Mouse (Mus musculus): Measurements from ENCODE around the gene Olfr985. TPM values are rescaled to one million over a fixed set of nuclear protein-coding genes. Genes with fewer than 3 reads are reported as not detected.

Gene Olfr985
- polyA plus RNA-seq (2015; fragmentation: Nextera tagmentation; extraction: Ambion mirVana) = not detected in 2 replicates

- no peak within 1 kb of the TSS for H3K4me2 ChIP-seq
- no peak for ATAC-seq (ENCODE audit: borderline replicate concordance, extremely low read depth, low FRiP score, low TSS enrichment)
- H3K4me3 ChIP-seq = no peak within 1 kb of the TSS
- H3K36me3 ChIP-seq = no peaks in the 10 kb centered on the region
- 79% methylated on average over 1 of the region's 1 CpGs for WGBS
- no peaks in the 10 kb centered on the region for H3K27me3 ChIP-seq
- H3K4me1 ChIP-seq = no peaks in the 10 kb centered on the region
- H3K27ac ChIP-seq = no peak within 1 kb of the TSS
- H3K9ac ChIP-seq = no peak within 1 kb of the TSS
- H3K9me3 ChIP-seq = no peaks in the 10 kb centered on the region
Observed at GRCm38 (mm10) chr9:40130084-40130483, at the start of gene Olfr985. Gene Olfr985 (minus strand): TSS chr9:40130184.

DNA sequence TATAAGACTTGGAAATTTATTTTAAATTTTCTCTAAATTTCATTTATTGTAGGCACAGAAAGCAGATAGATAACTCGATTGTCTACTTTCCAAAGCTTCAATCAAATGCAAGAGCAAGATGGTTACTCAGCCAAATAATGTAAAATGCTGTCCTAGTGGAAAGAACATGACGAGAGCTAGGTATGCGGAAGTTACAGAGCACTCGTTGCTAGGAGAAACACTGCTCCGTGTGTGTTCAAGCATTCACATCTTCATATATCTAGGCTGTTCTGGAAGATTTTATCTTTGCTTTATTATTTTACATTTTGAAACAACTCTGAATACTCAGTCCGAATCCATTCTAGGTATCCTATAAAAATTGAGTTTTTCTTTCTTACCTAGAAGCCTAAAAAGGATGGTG is 47.0 kb upstream of the Olfr985 start:
- no peaks in the 10 kb centered on the region for H3K27me3 ChIP-seq
- ATAC-seq (ENCODE audit: borderline replicate concordance, extremely low read depth, low FRiP score, low TSS enrichment) = no peak
- H3K9ac ChIP-seq = no peak overlapping the region
- 68% methylated on average over 6 of the region's 6 CpGs for WGBS
- H3K27ac ChIP-seq = no peak overlapping the region
- H3K4me3 ChIP-seq = no peak overlapping the region
- no peaks in the 10 kb centered on the region for H3K36me3 ChIP-seq
- no peak overlapping the region for H3K4me2 ChIP-seq
- no peaks in the 10 kb centered on the region for H3K4me1 ChIP-seq
- H3K9me3 ChIP-seq = no peaks in the 10 kb centered on the region

DNA sequence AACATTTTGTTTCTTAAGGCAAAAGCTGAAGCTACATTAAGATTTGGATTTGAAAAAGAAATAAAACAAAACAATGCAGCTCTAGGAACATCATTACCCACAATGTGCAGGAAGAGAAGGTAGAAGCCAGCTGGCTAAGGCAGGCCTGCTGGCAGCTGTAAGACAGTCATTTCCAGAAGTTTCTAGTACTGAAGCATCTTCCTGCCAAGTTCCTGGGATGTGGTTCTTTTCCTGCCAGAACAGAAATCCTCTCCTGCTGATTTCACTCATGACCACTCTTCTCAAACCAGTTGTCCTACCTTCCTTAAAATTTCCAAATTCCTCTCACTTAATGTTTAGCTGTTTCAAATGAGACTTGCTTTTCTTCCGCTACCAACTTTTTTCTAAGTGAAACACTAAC is 36.5 kb upstream of the Olfr985 start:
- H3K4me1 ChIP-seq = no peaks in the 10 kb centered on the region
- no peak overlapping the region for H3K4me3 ChIP-seq
- H3K27me3 ChIP-seq = no peaks in the 10 kb centered on the region
- no peak overlapping the region for H3K27ac ChIP-seq
- no peaks in the 10 kb centered on the region for H3K9me3 ChIP-seq
- no peak overlapping the region for H3K4me2 ChIP-seq
- no peak for ATAC-seq (ENCODE audit: borderline replicate concordance, extremely low read depth, low FRiP score, low TSS enrichment)
- no peak overlapping the region for H3K9ac ChIP-seq
- WGBS = 88% methylated on average over 1 of the region's 1 CpGs
- H3K36me3 ChIP-seq = no peaks in the 10 kb centered on the region

DNA sequence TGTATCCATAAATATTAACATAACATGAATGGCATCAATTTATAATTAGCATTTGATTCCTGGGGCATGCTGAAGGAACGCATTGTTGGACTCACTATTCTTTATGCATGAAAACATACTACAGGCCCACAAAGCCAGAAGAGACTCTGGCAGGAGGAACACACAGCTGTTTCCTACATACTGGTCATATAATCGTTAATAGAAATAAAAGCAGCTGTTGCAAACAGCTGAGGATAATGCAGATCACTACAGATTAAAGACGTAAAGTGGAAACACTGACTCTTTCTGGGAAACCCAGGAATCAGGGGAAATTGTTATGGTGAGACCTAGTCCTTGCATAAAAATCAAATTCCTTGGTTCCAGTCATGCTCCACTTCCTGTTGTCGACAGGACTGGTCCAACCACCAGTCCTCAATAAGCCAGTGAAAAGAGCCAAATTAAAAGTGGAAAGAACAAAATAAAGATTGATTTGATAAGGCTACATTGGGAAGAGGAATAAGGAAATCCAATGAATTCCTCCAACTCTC is 25.2 kb upstream of the Olfr985 start:
- WGBS = 74% methylated on average over 4 of the region's 4 CpGs
- Histone ChIP-seq H3K27me3 (no peaks in the 10 kb centered on the region), H3K4me2 (no peak overlapping the region), H3K4me1 (no peaks in the 10 kb centered on the region), H3K27ac (no peak overlapping the region), H3K9ac (no peak overlapping the region), H3K4me3 (no peak overlapping the region), H3K36me3 (no peaks in the 10 kb centered on the region), H3K9me3 (no peaks in the 10 kb centered on the region)
- no peak for ATAC-seq (ENCODE audit: borderline replicate concordance, extremely low read depth, low FRiP score, low TSS enrichment)

GRCm38 (mm10) chr9:40141544-40141943 is 11.6 kb upstream of the Olfr985 start:
- no peak overlapping the region for H3K4me3 ChIP-seq
- H3K27me3 ChIP-seq = no peaks in the 10 kb centered on the region
- H3K4me1 ChIP-seq = no peaks in the 10 kb centered on the region
- no peak overlapping the region for H3K27ac ChIP-seq
- H3K36me3 ChIP-seq = no peaks in the 10 kb centered on the region
- ATAC-seq (ENCODE audit: borderline replicate concordance, extremely low read depth, low FRiP score, low TSS enrichment) = no peak
- 55% methylated on average over 1 of the region's 1 CpGs for WGBS
- H3K9ac ChIP-seq = no peak overlapping the region
- no peak overlapping the region for H3K4me2 ChIP-seq
- H3K9me3 ChIP-seq = no peaks in the 10 kb centered on the region

GRCm38 (mm10) chr9:40139484-40139883 is 9.5 kb upstream of the Olfr985 start:
- no peak for ATAC-seq (ENCODE audit: borderline replicate concordance, extremely low read depth, low FRiP score, low TSS enrichment)
- WGBS = 43% methylated on average over 4 of the region's 4 CpGs

DNA sequence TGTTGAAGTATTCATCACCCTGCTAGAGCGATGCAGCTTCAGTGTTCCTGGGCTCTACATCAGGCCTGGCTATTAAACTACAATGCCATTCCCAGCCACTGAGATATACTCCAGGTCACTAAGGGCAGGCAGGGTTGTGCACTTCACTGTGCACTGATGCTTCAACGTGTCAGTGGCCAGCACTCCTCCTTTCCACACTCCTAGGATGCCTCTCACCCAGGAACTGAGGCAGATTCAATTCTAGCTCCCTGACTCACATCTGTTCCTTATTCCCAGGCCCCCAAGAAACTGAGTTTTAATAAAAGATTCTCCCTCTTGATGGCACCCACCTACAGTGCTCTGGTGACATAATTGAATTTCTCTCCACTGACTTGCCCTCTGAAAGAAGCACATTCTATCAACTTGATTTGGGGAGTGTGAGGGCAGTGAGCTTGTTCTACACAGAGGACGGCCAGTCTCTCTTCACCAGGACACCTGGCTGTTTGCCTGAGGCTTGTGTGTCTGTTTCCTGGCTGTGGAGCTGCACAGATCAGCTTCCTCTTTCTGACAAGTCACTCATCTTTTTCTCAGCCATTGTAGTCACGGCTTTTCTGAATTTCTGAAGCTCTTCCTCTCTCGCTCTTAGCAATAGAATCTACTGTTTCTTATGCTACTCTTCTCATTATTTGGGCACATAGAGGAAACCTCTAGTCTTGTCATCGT is 7.2 kb upstream of the Olfr985 start:
- H3K36me3 ChIP-seq = no peaks in the 10 kb centered on the region
- H3K4me1 ChIP-seq = no peaks in the 10 kb centered on the region
- no peak for ATAC-seq (ENCODE audit: borderline replicate concordance, extremely low read depth, low FRiP score, low TSS enrichment)
- H3K9ac ChIP-seq = no peak overlapping the region
- H3K4me2 ChIP-seq = no peak overlapping the region
- H3K9me3 ChIP-seq = no peaks in the 10 kb centered on the region
- H3K27me3 ChIP-seq = no peaks in the 10 kb centered on the region
- no peak overlapping the region for H3K4me3 ChIP-seq
- 69% methylated on average over 6 of the region's 6 CpGs for WGBS
- no peak overlapping the region for H3K27ac ChIP-seq

More at GRCm38 (mm10) chr9:40139484-40139883, 9.5 kb upstream of the Olfr985 start:
- Histone ChIP-seq H3K4me1 (no peaks in the 10 kb centered on the region), H3K36me3 (no peaks in the 10 kb centered on the region), H3K4me2 (no peak overlapping the region), H3K27ac (no peak overlapping the region), H3K4me3 (no peak overlapping the region), H3K9me3 (no peaks in the 10 kb centered on the region), H3K9ac (no peak overlapping the region), H3K27me3 (no peaks in the 10 kb centered on the region)

DNA sequence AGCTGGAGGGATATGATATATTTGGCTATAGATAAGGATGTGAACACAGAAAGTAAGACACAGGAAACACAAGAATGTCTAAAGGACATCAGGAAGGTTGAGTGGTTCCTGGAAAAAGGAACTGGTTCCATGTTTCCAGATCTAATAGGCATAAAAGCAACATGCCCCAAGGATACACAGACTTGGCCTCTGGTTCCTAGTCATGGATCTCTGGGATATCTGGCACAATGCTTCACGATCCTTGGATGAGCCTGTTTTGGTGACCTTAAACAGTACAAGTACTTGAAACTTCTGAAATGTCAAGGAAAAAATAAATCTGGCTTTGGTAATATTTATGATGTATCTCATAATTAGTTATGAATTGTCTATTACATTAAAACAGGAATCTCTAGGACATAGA is 572 bp upstream of the Olfr985 start:
- Histone ChIP-seq H3K4me2 (no peak overlapping the region), H3K27me3 (no peaks in the 10 kb centered on the region), H3K27ac (no peak overlapping the region), H3K9me3 (no peaks in the 10 kb centered on the region), H3K36me3 (no peaks in the 10 kb centered on the region), H3K4me3 (no peak overlapping the region), H3K4me1 (no peaks in the 10 kb centered on the region), H3K9ac (no peak overlapping the region)
- 86% methylated on average over 1 of the region's 1 CpGs for WGBS
- no peak for ATAC-seq (ENCODE audit: borderline replicate concordance, extremely low read depth, low FRiP score, low TSS enrichment)

GRCm38 (mm10) chr9:40117287-40117659 is 12.7 kb downstream of the Olfr985 start:
- no peaks in the 10 kb centered on the region for H3K4me1 ChIP-seq

GRCm38 (mm10) chr9:40116645-40117286 is 13.2 kb downstream of the Olfr985 start:
- H3K9me3 ChIP-seq = no peaks in the 10 kb centered on the region
- H3K27me3 ChIP-seq = no peaks in the 10 kb centered on the region
- no peak overlapping the region for H3K9ac ChIP-seq
- 0 out of 2 replicates have a peak overlapping the region, but pooled peaks have one; percentile 33 for H3K27ac ChIP-seq
- H3K4me1 ChIP-seq = no peaks in the 10 kb centered on the region
- peak; percentile 49; the same call in 1 of the 2 replicates for ATAC-seq (ENCODE audit: borderline replicate concordance, extremely low read depth, low FRiP score, low TSS enrichment)
- no peak overlapping the region for H3K4me3 ChIP-seq
- WGBS = 43% methylated on average over 10 of the region's 10 CpGs
- H3K36me3 ChIP-seq = no peaks in the 10 kb centered on the region
- H3K4me2 ChIP-seq = 0 out of 2 replicates have a peak overlapping the region, but pooled peaks have one; percentile 11

More at GRCm38 (mm10) chr9:40117287-40117659, 12.7 kb downstream of the Olfr985 start:
- Histone ChIP-seq H3K4me3 (no peak overlapping the region), H3K27me3 (no peaks in the 10 kb centered on the region), H3K27ac (no peak overlapping the region), H3K4me2 (0 out of 2 replicates have a peak overlapping the region, but pooled peaks have one; percentile 11), H3K9ac (no peak overlapping the region), H3K9me3 (no peaks in the 10 kb centered on the region), H3K36me3 (no peaks in the 10 kb centered on the region)
- 56% methylated on average over 5 of the region's 5 CpGs for WGBS
- ATAC-seq (ENCODE audit: borderline replicate concordance, extremely low read depth, low FRiP score, low TSS enrichment) = no peak

DNA sequence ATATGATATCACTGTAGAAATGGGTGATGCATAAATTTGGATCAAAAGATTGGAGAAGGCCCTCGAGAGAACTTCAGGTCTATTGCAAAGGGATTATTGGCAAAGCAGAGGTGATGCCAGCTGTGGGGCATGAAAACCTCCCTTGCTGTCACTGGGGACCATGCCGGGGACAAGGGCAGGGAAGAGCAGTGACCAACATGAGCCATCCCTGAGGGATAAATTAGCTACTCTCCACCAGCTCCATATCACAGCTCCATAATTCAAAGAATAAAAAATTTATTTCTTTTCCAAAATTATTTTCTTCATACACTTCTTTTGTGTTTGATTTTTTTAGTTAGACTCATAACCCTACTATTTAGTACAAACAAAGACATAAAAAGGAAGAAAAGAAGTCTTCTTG is 15.9 kb downstream of the Olfr985 start, which contains the start of gene Olfr984:
Olfr984 (minus strand) TSS at position 101 of the 400 bp plus-strand sequence.
- no peak for ATAC-seq (ENCODE audit: borderline replicate concordance, extremely low read depth, low FRiP score, low TSS enrichment)
- no peak within 1 kb of the TSS for H3K27ac ChIP-seq

GRCm38 (mm10) chr9:40094769-40095168 is 35.2 kb downstream of the Olfr985 start:
- Histone ChIP-seq H3K4me3 (no peak overlapping the region), H3K9ac (no peak overlapping the region), H3K27ac (no peak overlapping the region), H3K9me3 (no peaks in the 10 kb centered on the region), H3K4me1 (no peaks in the 10 kb centered on the region), H3K27me3 (no peaks in the 10 kb centered on the region), H3K36me3 (no peaks in the 10 kb centered on the region), H3K4me2 (no peak overlapping the region)
- ATAC-seq (ENCODE audit: borderline replicate concordance, extremely low read depth, low FRiP score, low TSS enrichment) = no peak
- WGBS = 44% methylated on average over 3 of the region's 3 CpGs

More for the DNA sequence above, 15.9 kb downstream of the Olfr985 start, which contains the start of gene Olfr984:
- Histone ChIP-seq H3K4me1 (no peaks in the 10 kb centered on the region), H3K27me3 (no peaks in the 10 kb centered on the region), H3K36me3 (no peaks in the 10 kb centered on the region), H3K4me2 (no peak within 1 kb of the TSS), H3K9ac (no peak within 1 kb of the TSS), H3K4me3 (no peak within 1 kb of the TSS), H3K9me3 (no peaks in the 10 kb centered on the region)
- 76% methylated on average over 2 of the region's 2 CpGs for WGBS
